Mouse (Mus musculus) retina, embryonic 14.5 days (tissue): ENCODE measurements around the gene Map2k4.

ENCODE experiments used
- DNase-seq: peaks from one replicate; pipeline ENCODE4 v3.0.0-alpha.2; 2015; ENCODE audit warnings: low spot score

Gene Map2k4

DNA sequence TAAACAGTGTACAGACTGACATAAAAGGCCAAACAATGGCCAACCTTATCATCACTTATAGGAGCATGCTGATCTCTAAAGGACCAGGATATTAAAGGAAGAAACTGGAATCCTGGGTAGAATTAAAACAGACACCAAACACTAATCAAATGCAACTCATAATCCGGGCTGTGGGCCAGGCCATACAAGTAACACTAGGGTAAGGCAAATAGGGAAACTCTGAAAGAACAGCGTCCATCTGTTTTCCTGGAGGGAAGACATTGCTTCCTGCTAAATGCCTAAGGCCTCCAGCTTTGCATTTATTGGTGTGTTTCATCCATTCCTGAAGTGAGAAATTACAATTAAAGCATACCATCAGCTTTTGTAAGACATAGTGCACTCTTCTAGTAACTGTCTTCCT is 81.9 kb downstream of the Map2k4 start:
- DNase-seq: no peak

DNA sequence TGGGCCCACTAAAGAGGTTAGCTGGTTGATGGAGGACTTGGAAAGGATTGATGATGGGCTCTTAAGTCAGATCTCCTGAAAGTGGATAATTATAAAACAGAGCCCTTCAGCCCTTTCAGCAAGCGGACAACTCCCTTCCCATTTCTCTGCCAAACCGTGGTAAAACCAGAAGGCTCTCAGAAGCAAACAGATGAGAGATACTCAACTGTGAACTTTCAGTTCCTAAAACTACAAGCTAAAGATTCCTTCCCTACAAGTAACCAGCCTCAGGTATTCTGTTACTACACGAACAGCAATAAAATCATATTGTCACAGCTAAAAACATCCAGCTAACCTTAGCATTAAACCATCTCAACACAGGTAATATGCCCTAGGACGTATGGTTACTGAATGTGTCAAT is 83.2 kb downstream of the Map2k4 start:
- DNase-seq: no peak

DNA sequence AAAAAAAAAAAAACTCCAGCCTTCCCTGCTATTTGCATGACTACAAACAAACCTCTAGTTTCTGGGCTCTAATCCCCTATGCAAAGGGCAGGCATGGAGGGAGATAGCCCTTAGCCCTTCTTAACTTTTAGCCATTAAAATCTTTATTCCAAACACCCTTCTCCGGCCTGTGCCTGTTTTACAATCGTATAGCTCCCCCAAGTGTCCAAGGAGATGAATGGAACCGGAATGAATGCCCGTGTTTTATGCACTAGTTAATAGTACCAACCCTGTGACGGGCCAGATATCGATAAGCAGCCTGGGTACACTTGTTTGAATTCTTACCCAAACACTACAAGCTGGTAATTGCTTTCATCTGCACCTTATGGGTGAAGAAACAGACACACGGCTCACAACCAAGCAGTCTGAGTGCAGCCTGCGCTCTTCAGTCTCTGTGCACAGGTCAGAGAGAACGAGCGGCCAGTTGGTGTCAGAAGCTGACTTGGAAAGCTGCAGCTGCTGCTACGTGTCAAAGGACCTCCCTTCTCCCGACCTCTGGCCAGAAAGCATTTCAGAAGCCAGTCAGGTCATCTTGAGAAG is 109.2 kb downstream of the Map2k4 start:
- peak; percentile 71 for DNase-seq

DNA sequence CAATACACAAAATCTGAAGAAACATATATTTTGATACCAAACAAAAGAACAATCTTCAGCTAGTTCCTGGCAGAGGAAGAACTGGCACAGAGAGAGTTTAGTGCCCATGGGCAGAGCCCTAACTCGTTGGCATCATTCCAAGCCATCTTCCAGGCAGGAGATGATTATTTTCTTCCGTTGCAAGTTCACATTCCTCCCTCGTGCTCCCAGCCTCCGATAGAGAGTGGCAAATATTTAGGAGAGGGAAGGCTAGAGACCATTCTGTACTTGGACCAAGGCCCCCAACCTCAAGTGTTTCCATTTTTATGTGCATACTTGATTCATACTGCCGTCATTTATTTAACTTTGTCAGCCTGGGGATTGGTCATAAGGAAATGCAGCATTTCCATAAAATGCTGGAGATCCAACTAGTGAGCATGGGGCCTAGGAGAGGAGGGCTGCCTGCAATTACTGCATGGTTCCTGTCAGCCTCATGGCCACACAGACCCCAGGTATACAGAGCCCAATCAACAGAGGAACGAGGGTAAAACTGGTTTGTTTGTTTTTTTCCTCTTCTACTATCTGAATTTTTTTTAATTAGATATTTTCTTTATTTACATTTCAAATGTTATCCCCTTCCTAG is 120.6 kb downstream of the Map2k4 start:
- DNase-seq: no peak

DNA sequence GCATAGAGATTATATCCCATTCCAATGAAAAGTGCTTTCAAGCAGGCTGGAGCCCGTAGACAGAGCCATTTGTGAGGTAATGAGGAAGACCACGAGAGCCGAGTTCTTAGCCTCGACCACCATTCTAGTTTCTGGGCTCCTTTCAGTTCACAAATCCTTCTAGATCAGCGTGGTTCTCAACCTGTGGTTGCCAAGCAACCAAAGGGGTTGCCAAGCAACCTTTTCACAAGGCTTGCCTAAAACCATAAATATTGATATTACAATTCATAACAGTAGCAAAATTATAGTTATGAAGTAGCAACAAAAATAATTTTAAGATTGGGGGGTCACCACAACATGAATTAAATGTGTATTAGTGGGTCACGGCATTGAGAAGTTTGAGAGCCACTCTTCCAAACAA is 123.2 kb downstream of the Map2k4 start:
- DNase-seq: no peak

DNA sequence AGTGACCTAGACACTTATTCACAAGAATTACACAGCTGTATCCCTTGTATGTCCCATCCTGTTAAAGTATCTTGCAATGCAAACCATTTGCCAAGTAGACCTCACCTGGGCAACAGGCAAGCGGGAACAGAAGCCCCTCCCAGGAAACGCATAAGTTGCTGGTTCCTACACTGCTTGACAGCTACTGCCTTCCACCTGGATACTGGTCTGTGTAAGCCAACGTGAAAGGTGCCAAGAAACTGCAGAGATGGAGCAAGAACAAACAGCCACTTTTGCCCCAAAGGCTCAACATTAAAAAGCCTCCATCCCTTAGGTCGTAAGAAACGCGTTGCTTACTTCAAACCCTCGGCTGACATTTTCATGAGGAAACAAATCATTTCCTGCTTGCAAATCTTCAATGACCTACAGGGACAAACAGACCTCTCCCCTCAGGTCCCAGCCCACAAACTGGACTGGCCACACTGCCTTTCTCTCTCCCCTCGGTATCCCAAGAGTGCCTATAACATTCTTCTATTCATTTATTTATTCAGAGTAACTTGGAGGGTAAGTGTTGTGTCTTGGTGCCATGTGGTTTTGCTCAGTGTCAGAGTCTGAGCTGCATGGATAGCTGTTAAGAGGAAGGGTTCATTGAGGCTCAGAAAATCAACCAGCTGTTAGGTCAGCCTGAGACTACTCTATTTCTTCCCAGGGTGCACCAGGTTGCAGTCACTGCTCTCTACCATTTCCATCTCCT is 126.1 kb downstream of the Map2k4 start:
- no peak for DNase-seq

DNA sequence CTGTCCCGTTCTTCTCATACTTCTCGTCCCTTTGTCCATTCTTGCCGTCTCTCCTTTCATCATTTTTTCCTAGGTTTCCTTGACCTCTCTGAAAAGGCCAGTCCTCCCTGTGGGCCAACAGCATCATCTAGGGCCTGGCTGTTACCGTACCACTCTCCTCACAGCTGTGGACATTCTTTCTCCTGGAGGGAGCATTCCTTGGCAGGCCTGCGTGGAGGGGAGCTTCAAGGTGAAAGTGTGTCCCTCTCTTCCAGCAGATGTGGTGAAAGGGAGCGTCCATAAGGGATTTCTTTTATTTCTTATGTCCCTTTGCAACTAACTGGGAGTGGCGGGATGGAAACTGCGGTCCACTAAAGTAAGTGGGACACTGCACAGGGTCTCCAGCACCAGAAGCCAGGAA is 134.2 kb downstream of the Map2k4 start:
- DNase-seq: no peak

DNA sequence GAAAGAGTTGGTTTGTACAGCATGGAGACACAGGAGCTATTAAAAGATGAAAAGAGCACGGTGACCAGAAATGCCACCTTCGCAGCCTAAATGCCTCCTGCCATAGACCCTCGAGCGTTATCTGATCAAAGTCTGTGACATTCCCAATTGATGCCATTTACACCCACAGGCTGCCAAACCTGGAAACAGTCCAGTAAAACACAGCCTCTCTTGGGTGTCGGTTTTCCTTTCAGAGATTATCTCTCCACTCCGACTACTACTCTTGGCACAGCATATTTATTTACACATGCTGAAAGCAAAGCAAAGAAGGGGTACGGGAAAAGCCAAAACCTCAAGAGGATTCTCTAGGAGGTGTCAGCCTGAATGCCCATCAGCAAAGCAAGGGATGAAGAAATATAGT is 136.7 kb downstream of the Map2k4 start:
- no peak for DNase-seq

DNA sequence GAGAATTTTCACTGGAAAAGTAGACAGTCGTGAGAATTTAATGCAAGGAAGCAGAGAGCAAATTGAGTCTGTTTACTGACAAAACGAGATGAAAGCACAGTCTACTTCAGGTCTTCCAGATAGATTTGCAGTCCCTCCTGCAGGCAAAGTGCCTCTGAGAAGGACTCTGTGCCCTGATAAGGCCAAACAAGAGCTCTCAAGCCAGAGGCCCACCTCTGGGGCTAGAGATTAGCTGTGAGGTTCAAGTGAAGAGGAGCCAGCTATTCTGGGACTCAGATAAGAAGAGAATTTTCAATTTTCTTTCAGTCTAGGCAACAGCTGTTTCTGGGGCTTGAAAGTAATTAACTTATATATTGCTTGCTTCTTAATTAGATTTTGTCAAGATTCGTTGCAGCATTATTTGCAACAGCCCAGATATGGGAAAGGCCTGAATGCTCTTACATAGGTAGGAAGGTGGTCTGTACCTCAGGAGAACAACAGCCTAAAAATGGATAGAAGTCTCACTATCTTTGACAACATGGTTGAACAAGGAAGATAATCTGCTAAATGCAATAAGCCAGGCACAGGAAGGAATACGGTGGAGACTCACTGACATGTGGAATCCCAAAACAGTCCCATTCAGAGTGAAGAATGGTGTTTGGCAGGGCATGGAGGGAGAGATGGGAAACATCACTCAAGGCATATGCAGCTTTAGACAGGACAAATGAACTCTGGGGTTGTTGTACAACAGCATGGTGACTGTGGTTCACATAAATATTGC is 138.0 kb downstream of the Map2k4 start:
- DNase-seq: no peak

DNA sequence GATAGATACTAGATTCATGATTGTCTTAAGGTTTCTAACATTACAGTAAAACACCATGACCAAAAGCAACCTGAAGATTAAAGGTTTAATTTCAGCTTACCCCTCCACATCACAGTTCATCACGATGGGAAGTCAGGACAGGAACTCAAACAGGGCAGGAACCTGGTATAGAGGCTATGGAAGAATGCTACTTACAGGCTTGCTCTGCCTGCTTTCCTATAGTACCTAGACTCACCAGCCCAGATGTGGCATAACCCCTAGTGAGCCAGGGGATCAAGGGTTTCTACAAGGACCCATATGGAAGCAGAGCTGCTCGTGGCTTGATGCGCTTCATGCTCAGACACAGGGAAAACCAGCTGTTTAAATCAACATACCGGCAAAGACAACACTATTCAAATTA is 138.6 kb downstream of the Map2k4 start:
- no peak for DNase-seq

DNA sequence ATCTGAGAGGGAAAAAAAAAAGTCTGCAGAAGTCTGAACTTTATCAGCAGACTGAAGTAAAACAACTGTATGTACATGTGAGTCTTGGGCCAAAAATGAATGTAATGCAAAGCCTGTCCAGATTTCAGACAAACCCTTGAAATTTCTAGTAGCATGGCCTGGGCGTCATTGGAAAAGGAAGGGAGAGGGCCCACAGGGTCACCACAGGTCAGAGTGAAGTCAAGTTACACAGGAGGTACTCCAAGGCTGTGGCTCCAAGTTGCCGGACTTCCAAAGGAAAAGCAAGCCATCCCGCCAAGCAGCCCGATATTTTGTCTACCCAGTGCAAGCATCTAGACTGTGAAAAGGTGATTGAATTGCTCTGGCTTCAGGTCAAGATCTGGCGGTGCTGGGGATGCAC is 141.8 kb downstream of the Map2k4 start:
- no peak for DNase-seq

DNA sequence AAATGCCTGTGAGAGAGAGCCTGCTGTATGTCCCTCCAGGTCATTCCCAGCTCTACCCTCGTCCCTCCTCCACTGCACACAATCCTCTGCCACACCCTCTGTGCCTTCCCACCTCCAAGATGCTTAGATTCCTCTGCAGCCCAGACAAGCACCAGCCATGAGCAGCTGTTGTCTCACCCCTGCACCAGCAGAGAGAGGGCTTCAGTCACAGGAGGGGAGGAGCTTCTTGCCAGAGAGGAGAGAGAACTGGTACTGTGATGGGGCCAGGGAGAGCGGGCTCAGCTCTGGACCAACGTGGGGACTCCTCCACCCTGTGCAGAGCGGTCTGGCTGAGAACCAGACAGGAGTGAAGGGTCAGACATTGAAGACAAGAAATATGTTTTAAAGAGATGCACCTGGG is 143.6 kb downstream of the Map2k4 start:
- no peak for DNase-seq

DNA sequence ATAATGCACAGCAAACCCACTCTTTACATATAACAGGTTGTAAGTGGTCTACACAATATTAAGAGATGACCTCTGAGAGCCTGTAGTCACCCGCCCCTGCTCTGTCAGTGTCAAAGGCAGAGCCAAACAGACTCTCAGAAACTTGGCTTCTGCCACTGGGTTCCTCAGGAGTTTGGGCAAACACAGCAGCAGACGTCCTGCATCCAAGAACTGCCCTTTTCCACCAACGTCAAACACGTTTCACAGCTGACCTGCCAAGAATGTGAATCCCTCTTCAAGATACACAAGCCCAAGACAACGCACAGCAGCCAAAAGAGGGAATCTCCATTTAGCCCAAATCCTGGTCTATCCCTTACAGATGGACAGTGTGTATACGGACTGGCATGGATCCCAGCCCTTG is 147.8 kb downstream of the Map2k4 start:
- DNase-seq: no peak
